21 mouse cellular contexts compared by ENCODE assay signal in genomic region chr11:35276001-35276400, GRCm38 (mm10).
"Had no signal": no experiment of that assay in that cellular context is flagged by ENCODE, and none has a peak within 500 bp of the region (broad histone marks: within the 10 kb centered on the region; RNA-seq: fewer than 3 reads in every experiment).

No protein-coding gene starts in this region.

- ATAC-seq: intestine, postnatal 0 days; liver, embryonic 12.5 days; midbrain, embryonic 16.5 days had no signal

- H3K9ac ChIP-seq: limb, embryonic 13.5 days; liver, embryonic 12.5 days; liver, embryonic 15.5 days; lung, embryonic 15.5 days; midbrain, embryonic 12.5 days; neural tube, embryonic 13.5 days; stomach, embryonic 15.5 days had no signal

- H3K4me2 ChIP-seq: limb, embryonic 13.5 days; liver, embryonic 12.5 days; liver, embryonic 15.5 days; lung, embryonic 15.5 days; midbrain, embryonic 12.5 days; neural tube, embryonic 13.5 days; stomach, embryonic 15.5 days had no signal

- H3K27me3 ChIP-seq: liver, embryonic 12.5 days; liver, embryonic 15.5 days; stomach, embryonic 15.5 days had no signal

- DNase-seq: kidney, adult 2 months; kidney, postnatal 10 days; kidney, postnatal 4 days; liver; lung, adult 18-20 months; lung, postnatal 14 days; lung, postnatal 4 days; retina, postnatal 1 day; right cerebral cortex, postnatal 25 days; spleen, adult 18-20 months; thymus, postnatal 4 days had no signal

- H3K27ac ChIP-seq: limb, embryonic 13.5 days; liver, embryonic 12.5 days; liver, embryonic 15.5 days; lung, embryonic 15.5 days; midbrain, embryonic 12.5 days; neural tube, embryonic 13.5 days; stomach, embryonic 15.5 days had no signal

- H3K9me3 ChIP-seq: limb, embryonic 13.5 days; liver, embryonic 12.5 days; liver, embryonic 15.5 days; lung, embryonic 15.5 days; midbrain, embryonic 12.5 days; neural tube, embryonic 13.5 days; stomach, embryonic 15.5 days had no signal

- H3K36me3 ChIP-seq: limb, embryonic 13.5 days; liver, embryonic 12.5 days; liver, embryonic 15.5 days; lung, embryonic 15.5 days; midbrain, embryonic 12.5 days; neural tube, embryonic 13.5 days; stomach, embryonic 15.5 days had no signal

- H3K4me1 ChIP-seq: liver, embryonic 12.5 days; liver, embryonic 15.5 days had no signal

- H3K4me3 ChIP-seq: limb, embryonic 13.5 days; liver, embryonic 12.5 days; liver, embryonic 15.5 days; lung, embryonic 15.5 days; midbrain, embryonic 12.5 days; myocyte; neural tube, embryonic 13.5 days; stomach, embryonic 15.5 days had no signal
